Mouse (Mus musculus) liver, embryonic 12.5 days (tissue): ENCODE data around the gene Ltbp2. TPM values are rescaled to one million over a fixed set of nuclear protein-coding genes. Genes with fewer than 3 reads are reported as not detected.
A peak's percentile ranks its signal among the peaks of the same experiment; 100 is the strongest.

Experiments used
- ATAC-seq: fragments of 200-750 bp; cut with Nextera tagmentation; 2 replicates; pipeline ENCODE4 v1.8.0; 2017; ENCODE audit warnings: moderate number of reproducible peaks, mild to moderate bottlenecking, moderate library complexity
- H3K27ac ChIP-seq: fragments of 300-500 bp; sonication (generic); 2 replicates; pipeline ENCODE4 v1.5.1; 2016; ENCODE audit warnings: mild to moderate bottlenecking
- H3K27me3 ChIP-seq: fragments of 300-500 bp; sonication (generic); replicated peaks from 2 replicates; pipeline ENCODE4 v1.6.1; 2016; ENCODE audit warnings: mild to moderate bottlenecking, moderate library complexity
- H3K36me3 ChIP-seq: fragments of 300-500 bp; sonication (generic); 2 replicates; pipeline ENCODE4 v1.6.1; 2016; ENCODE audit warnings: mild to moderate bottlenecking, moderate library complexity
- H3K4me1 ChIP-seq: fragments of 300-500 bp; sonication (generic); 2 replicates; pipeline ENCODE4 v1.6.1; 2016
- H3K4me2 ChIP-seq: fragments of 300-500 bp; sonication (generic); 2 replicates; pipeline ENCODE4 v1.6.1; 2016; ENCODE audit warnings: mild to moderate bottlenecking, moderate library complexity
- H3K4me3 ChIP-seq: fragments of 300-500 bp; sonication (generic); 2 replicates; pipeline ENCODE4 v1.5.1; 2016; ENCODE audit warnings: mild to moderate bottlenecking, moderate library complexity
- H3K9ac ChIP-seq: fragments of 300-500 bp; sonication (generic); 2 replicates; pipeline ENCODE4 v1.6.1; 2016; ENCODE audit warnings: mild to moderate bottlenecking, moderate library complexity
- H3K9me3 ChIP-seq: fragments of 300-500 bp; sonication (generic); replicated peaks from 2 replicates; pipeline ENCODE4 v1.6.1; 2016; ENCODE audit warnings: mild to moderate bottlenecking, moderate library complexity
- WGBS: fragments of 180-500 bp; shearing (Covaris S2); methylation state at CpG from one replicate; pipeline ENCODE4 v1.1.7; 2016; ENCODE audit not compliant: insufficient replicate concordance; 5-methylcytosine and 5-hydroxymethylcytosine counted together
- polyA plus RNA-seq: library from polyadenylated mRNA; unstranded; fragments of >200 nt; fragmentation: Nextera tagmentation; extraction: Ambion mirVana; gene quantifications from 2 replicates; pipeline ENCODE4 v1.2.1, GENCODE M21; 2016

Ltbp2 gene
- polyA plus RNA-seq, 1 experiment from 2014 or later: 0.39 TPM

- Histone ChIP-seq H3K27me3 (no peaks in the 10 kb centered on the region), H3K9ac (no peak overlapping the region), H3K9me3 (no peaks in the 10 kb centered on the region), H3K27ac (no peak overlapping the region), H3K4me2 (no peak overlapping the region), H3K4me3 (no peak overlapping the region), H3K36me3 (peaks cover 42% of the 10 kb centered on the region), H3K4me1 (peaks cover 59% of the 10 kb centered on the region)
- WGBS: 60% methylated on average over 5 of the region's 5 CpGs
- 0 out of 2 replicates have a peak, but pooled peaks have one; percentile 16 for ATAC-seq
These were observed 110.1 kb downstream of the Ltbp2 start for GRCm38 (mm10) chr12:84766113-84766735.

- Histone ChIP-seq H3K4me2 (no peak overlapping the region), H3K36me3 (peaks cover 47% of the 10 kb centered on the region), H3K9ac (no peak overlapping the region), H3K27me3 (no peaks in the 10 kb centered on the region), H3K27ac (no peak overlapping the region), H3K4me3 (no peak overlapping the region), H3K4me1 (peaks cover 54% of the 10 kb centered on the region), H3K9me3 (no peaks in the 10 kb centered on the region)
- WGBS: 79% methylated on average over 15 of the region's 15 CpGs
- ATAC-seq: no peak
These were observed 110.8 kb downstream of the Ltbp2 start for GRCm38 (mm10) chr12:84765506-84765905.

GRCm38 (mm10) chr12:84764756-84765155 lies 111.6 kb downstream of the Ltbp2 start:
- ATAC-seq: no peak
- H3K27ac ChIP-seq: no peak overlapping the region
- no peak overlapping the region for H3K4me2 ChIP-seq
- H3K4me3 ChIP-seq: no peak overlapping the region
- no peaks in the 10 kb centered on the region for H3K27me3 ChIP-seq
- H3K9ac ChIP-seq: no peak overlapping the region
- no peaks in the 10 kb centered on the region for H3K9me3 ChIP-seq
- peaks cover 46% of the 10 kb centered on the region for H3K4me1 ChIP-seq
- WGBS: 79% methylated on average over 7 of the region's 7 CpGs
- H3K36me3 ChIP-seq: peaks cover 53% of the 10 kb centered on the region

GRCm38 (mm10) chr12:84763577-84764218 lies 112.6 kb downstream of the Ltbp2 start:
- Histone ChIP-seq H3K9me3 (no peaks in the 10 kb centered on the region), H3K27me3 (no peaks in the 10 kb centered on the region), H3K36me3 (peaks cover 56% of the 10 kb centered on the region), H3K9ac (no peak overlapping the region), H3K4me3 (no peak overlapping the region), H3K4me2 (no peak overlapping the region), H3K27ac (no peak overlapping the region), H3K4me1 (peaks cover 39% of the 10 kb centered on the region)
- ATAC-seq: no peak
- WGBS: 72% methylated on average over 13 of the region's 13 CpGs

GRCm38 (mm10) chr12:84762532-84762931 lies 113.8 kb downstream of the Ltbp2 start:
- no peak overlapping the region for H3K4me2 ChIP-seq
- H3K27ac ChIP-seq: no peak overlapping the region
- H3K9me3 ChIP-seq: no peaks in the 10 kb centered on the region
- H3K9ac ChIP-seq: no peak overlapping the region
- 67% methylated on average over 5 of the region's 5 CpGs for whole genome bisulfite sequencing
- H3K4me3 ChIP-seq: no peak overlapping the region
- no peak for ATAC-seq
- no peaks in the 10 kb centered on the region for H3K27me3 ChIP-seq
- peaks cover 67% of the 10 kb centered on the region for H3K36me3 ChIP-seq
- peaks cover 35% of the 10 kb centered on the region for H3K4me1 ChIP-seq

GRCm38 (mm10) chr12:84759063-84759462 lies 117.3 kb downstream of the Ltbp2 start:
- Histone ChIP-seq H3K4me2 (no peak overlapping the region), H3K27me3 (no peaks in the 10 kb centered on the region), H3K9ac (no peak overlapping the region), H3K36me3 (peaks cover 71% of the 10 kb centered on the region), H3K4me3 (no peak overlapping the region), H3K27ac (no peak overlapping the region), H3K9me3 (no peaks in the 10 kb centered on the region), H3K4me1 (peaks cover 15% of the 10 kb centered on the region)
- no peak for ATAC-seq
- WGBS: 62% methylated on average over 2 of the region's 2 CpGs

GRCm38 (mm10) chr12:84756016-84756415 lies 120.3 kb downstream of the Ltbp2 start:
- H3K4me3 ChIP-seq: no peak overlapping the region
- 89% methylated on average over 10 of the region's 10 CpGs for WGBS
- H3K9ac ChIP-seq: no peak overlapping the region
- H3K27ac ChIP-seq: no peak overlapping the region
- no peak overlapping the region for H3K4me2 ChIP-seq
- no peak for ATAC-seq
- peaks cover 55% of the 10 kb centered on the region for H3K36me3 ChIP-seq
- H3K9me3 ChIP-seq: no peaks in the 10 kb centered on the region
- H3K4me1 ChIP-seq: peaks cover 3% of the 10 kb centered on the region; the same call in 1 of the 2 replicates
- H3K27me3 ChIP-seq: no peaks in the 10 kb centered on the region

GRCm38 (mm10) chr12:84755008-84755695 lies 121.2 kb downstream of the Ltbp2 start:
- Histone ChIP-seq H3K36me3 (peaks cover 46% of the 10 kb centered on the region), H3K27ac (no peak overlapping the region), H3K4me3 (no peak overlapping the region), H3K9me3 (no peaks in the 10 kb centered on the region), H3K4me1 (peaks cover 3% of the 10 kb centered on the region; the same call in 1 of the 2 replicates), H3K4me2 (no peak overlapping the region), H3K27me3 (peaks cover 6% of the 10 kb centered on the region; the same call in 1 of the 2 replicates), H3K9ac (no peak overlapping the region)
- 60% methylated on average over 16 of the region's 16 CpGs for WGBS
- ATAC-seq: no peak

- no peak overlapping the region for H3K27ac ChIP-seq
- H3K4me2 ChIP-seq: no peak overlapping the region
- H3K4me1 ChIP-seq: no peaks in the 10 kb centered on the region
- no peak overlapping the region for H3K4me3 ChIP-seq
- H3K27me3 ChIP-seq: peaks cover 6% of the 10 kb centered on the region; the same call in 1 of the 2 replicates
- H3K9me3 ChIP-seq: no peaks in the 10 kb centered on the region
- H3K9ac ChIP-seq: no peak overlapping the region
- ATAC-seq: no peak
- peaks cover 20% of the 10 kb centered on the region for H3K36me3 ChIP-seq
- WGBS: 48% methylated on average over 14 of the region's 14 CpGs
These were observed 124.0 kb downstream of the Ltbp2 start for GRCm38 (mm10) chr12:84752131-84752977.

- Histone ChIP-seq H3K9ac (no peak overlapping the region), H3K36me3 (peaks cover 3% of the 10 kb centered on the region), H3K4me1 (no peaks in the 10 kb centered on the region), H3K27ac (no peak overlapping the region), H3K9me3 (no peaks in the 10 kb centered on the region), H3K27me3 (peaks cover 9% of the 10 kb centered on the region; the same call in 1 of the 2 replicates), H3K4me3 (no peak overlapping the region), H3K4me2 (no peak overlapping the region)
- WGBS: 41% methylated on average over 14 of the region's 14 CpGs
- ATAC-seq: no peak
These were observed 125.7 kb downstream of the Ltbp2 start for GRCm38 (mm10) chr12:84750661-84751060.

GRCm38 (mm10) chr12:84748134-84748533 lies 128.2 kb downstream of the Ltbp2 start:
- no peaks in the 10 kb centered on the region for H3K36me3 ChIP-seq
- no peak overlapping the region for H3K9ac ChIP-seq
- H3K9me3 ChIP-seq: no peaks in the 10 kb centered on the region
- 33% methylated on average over 3 of the region's 3 CpGs for WGBS
- H3K4me1 ChIP-seq: no peaks in the 10 kb centered on the region
- ATAC-seq: no peak
- H3K4me3 ChIP-seq: no peak overlapping the region
- H3K27ac ChIP-seq: no peak overlapping the region
- H3K4me2 ChIP-seq: no peak overlapping the region
- H3K27me3 ChIP-seq: peaks cover 9% of the 10 kb centered on the region; the same call in 1 of the 2 replicates
